Mouse (Mus musculus): ENCODE results near the gene Olfr657.

Olfr657 gene

DNA sequence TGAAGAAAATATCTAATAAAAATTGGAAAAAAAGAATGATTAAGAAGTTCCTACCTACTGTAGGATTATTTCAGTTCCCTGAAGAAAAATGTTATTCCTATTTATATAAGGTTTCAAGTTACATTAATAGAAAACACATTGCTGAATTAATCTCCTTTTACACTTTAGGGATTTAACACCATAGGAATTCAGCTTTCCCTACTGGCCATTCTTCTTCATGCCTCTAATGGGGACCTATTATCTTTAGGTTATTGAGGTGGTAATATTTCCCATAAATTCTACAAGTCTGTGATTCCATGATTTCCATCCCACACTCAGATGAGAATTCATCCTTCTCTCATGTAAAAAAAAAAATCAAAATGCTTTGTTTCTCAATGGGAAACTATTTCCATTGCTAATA is at the start of gene Olfr657:
Olfr657 (plus strand) TSS at position 301 of the 400 bp plus-strand sequence.
- DNase-seq (ENCODE audit: low read depth, low spot score), result no peak

DNA sequence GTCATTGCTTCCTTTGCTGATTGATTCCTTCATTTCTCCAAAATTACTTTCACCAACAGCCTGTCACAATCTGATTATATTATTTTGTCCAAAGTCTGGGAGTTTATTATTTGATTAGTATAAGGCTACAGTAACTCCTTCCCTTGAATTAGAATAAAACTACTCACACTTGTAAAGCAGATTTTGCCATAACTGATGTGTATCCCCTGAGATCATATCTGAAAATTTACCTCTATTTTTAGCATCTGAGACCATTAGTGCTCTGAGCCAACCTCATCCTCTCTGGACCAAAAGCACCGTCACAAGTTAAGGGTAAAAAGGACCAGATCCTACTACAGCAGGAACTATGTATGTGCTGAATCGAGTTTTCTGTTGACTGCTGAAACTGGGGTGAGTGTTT is 47.6 kb upstream of the Olfr657 start, which contains the start of gene Olfr653:
Olfr653 (plus strand) TSS at position 301 of the 400 bp plus-strand sequence.
- DNase-seq (ENCODE audit: low read depth, low spot score), result no peak

DNA sequence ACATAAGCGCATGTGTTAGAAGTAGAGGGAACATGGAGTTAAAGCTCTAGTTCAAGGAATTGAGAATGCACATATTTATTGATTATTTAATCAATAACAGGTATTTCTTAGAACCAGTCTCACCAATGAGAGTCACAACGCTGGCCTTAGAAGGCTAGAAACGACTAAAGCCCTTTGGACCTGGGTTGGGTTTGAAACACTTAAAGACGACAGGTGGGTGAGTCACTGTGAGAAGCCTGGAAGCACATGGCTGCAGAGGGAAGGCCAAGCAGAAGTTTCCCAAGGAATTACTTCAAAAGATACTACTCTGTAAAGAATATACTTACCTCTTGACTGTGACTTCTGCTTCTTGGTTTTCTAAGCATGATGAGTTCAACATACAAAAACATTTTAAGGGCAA is 43.7 kb upstream of the Olfr657 start:
- DNase-seq (ENCODE audit: low read depth, low spot score), result no peak

DNA sequence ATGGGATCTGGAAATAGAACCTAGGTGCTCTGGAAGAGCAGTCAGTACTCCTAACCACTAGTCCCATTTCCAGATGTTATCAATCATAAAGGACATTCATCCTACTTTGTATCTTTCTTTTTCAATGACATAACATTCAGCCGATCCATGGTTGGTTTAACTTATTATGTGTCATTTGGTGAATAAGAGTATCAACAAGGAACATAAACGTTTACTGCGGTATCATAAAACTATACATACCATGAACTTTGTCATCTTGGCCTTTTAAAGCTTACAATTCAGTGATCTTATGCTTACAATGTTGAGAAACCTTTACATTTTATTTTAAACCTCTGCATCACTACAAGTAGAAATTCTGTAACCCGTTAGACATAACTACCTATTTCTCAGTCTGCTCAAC is 43.2 kb upstream of the Olfr657 start:
- no peak for DNase-seq (ENCODE audit: low read depth, low spot score)

DNA sequence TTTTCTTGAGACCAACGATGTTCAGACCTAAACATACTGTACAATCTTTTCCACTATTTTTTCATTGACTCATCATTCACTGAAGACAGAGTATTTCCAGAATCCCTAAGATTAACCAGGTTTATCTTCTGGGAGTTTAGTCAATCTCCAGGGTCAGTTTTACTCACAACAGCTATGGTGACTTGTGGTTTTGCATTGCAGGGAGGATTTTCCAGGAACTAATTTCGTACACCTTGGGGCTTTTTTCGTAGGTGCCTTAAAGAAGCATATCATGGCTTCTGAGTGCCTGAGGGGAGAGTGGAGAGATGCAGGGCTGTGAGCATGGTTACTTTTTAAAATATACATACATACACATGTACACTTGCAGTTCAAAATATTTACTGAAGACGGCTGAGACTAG is 37.9 kb upstream of the Olfr657 start, which contains the start of gene Olfr654:
Olfr654 (plus strand) TSS at position 301 of the 400 bp plus-strand sequence.
- no peak for DNase-seq (ENCODE audit: low read depth, low spot score)

DNA sequence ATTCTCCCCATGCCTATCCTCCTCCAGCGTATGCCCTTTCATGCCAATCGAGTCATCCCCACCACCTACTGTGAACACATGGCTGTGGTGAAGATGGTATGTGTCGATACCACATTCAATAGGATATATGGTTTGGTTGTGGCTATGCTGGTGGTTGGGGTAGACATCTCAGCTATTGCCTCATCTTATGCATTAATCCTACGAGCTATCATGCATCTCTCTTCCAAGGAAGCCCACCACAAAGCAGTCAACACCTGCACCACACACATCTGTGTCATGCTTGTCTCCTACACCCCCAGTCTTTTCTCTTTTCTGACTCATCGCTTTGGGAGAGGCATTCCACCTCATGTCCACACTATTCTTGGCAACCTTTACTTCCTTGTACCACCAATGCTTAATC is 36.3 kb upstream of the Olfr657 start:
- no peak for DNase-seq (ENCODE audit: low read depth, low spot score)

DNA sequence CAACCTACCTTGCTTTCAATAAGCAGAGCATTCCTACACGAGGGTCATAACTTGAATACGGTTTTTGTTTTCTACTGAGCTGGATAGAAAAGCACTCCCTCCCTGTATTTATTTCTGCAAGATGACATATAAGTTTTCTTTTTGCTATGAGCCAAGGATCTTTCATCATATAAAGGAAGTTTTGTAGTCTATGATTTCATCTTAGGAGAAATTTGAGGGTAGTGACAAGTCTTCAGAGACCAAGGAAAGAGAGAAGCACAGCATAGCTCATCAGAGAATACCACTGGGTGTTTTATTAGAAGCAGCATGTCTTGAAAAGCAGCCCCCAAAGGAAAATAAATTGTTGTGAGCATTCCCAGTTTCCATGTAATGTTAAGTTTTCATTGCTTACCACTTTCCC is 22.9 kb upstream of the Olfr657 start, which contains the start of gene Olfr655:
Olfr655 (minus strand) TSS at position 101 of the 400 bp plus-strand sequence.
- DNase-seq (ENCODE audit: low read depth, low spot score), result no peak

DNA sequence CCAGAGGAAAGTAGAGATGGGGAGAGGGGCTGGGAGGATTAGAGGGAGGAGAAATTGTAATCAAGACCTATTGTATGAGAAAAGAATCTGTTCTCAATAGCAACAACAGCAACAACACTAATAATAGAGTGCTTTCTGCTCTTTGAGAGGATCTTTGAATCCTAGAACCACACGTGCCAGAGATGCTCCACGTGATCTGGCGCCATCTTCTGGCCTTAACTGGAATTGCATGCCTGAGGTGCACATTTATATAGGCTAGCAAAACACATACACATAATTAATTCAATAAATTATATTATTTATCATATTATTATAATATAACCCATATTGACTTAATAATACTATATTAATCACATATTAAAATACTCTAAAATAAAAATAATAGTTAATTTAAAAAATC is 21.4 kb upstream of the Olfr657 start:
- DNase-seq (ENCODE audit: low read depth, low spot score), result no peak

DNA sequence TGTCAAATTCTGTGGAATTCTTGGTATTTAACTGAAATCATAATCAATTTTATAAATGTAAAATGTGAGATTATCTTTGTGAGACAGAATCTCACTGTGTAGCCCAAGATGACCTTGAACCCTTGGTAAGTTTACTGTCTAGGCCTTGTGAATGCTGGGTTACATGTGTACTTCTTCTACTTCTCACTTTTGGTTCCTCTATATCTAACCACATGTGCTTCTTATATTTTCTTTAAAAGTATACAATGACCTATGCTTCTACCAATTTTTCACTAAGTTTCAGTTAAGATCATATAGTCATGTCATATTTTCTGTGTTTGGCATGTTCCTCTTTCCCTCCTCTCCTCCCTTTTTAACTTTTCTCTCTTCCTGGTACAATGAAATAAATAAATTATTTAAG is 19.9 kb upstream of the Olfr657 start:
- no peak for DNase-seq (ENCODE audit: low read depth, low spot score)

DNA sequence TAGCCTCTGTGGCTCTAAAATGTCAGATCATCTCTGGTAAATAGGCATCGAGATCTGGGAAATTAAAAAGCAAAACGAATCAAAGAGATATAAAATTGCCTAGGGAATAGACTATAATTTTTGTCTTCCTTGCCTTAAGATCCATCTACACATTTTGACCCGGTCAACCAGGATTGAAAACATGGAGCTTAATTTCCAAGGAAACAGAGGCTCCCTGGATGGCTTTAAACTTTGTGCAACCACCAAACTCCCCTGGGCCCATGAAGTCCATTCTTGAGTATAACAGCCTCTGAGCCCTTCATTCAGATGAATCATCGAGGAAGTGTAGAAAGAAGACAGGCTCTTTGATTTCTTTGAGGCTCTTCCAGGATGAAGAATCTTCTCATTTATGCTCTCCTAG is 10.9 kb upstream of the Olfr657 start, which contains the start of gene Olfr656:
Olfr656 (plus strand) TSS at position 301 of the 400 bp plus-strand sequence.
- DNase-seq (ENCODE audit: low read depth, low spot score), result no peak

DNA sequence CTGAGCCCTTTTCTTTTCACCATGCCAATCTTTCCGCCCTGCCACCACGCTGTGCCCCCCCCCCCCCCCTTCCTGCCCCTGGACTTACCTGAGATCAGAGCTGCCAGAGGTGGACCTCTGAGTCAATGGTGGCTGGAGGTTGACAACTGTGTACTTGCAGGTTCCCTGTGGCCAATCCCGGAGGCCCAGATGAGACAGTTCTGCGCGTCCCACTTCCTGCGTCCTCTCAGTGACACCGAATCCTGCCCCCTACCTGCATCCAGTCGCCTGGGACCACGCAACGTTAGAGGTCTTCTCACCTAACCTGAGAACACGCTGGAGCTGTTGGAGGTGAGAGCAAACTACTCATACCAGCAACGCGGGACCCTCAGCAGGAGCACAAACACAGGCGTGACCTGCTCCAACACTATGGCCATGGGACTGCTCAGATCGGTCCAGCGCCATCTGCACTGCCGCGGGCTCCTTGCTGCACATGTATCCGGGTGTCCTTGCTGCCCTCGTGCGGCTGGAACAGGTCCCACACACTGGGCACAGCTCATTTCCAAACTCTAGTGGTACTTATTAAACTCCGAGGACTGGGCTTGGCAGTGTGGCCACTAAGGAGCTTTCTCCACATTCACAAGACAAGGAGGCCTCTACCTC is 22.4 kb downstream of the Olfr657 start, which contains the start of gene Olfr658:
Olfr658 (minus strand) TSS at position 465 of the 642 bp plus-strand sequence.
- peak; percentile 21 for DNase-seq (ENCODE audit: low read depth, low spot score)

DNA sequence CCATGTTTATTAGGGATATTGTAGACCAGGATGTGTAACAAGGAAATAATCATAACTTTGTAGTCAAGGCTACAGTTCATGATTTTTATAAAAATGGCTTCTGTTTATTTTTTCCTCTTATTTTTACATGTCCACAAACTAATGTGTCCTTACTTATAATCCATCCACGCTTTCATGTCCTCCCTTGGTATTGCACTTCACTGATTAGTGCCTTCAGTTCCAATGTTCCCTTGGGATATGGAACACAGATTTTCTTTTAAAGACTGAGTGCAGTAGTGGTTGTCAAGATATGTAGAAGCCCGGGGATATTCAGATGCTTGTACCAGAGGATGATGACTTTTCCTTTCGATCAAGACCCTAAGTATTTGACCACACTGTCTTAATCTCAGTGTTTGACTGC is 41.9 kb downstream of the Olfr657 start, which contains the start of gene Olfr659:
Olfr659 (plus strand) TSS at position 301 of the 400 bp plus-strand sequence.
- DNase-seq (ENCODE audit: low read depth, low spot score), result no peak

DNA sequence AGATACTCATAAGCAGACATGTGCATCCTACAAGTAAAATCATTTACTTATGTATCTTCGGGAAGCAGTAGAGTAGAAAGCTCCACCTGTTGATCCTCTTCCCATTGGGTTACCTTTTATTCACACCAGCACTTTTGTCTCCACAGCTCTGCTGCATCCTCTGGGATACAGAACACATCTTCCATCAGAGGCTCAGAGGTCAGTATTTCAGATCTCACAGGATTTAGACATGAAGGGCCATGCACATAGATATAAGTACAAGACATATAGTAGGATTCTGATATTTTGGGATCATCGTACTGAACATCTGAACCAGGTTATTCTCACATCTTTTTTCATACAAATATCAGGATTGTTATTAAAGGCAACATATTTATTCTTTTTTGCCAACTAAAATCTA is 61.6 kb downstream of the Olfr657 start, which contains the start of gene Olfr661:
Olfr661 (plus strand) TSS at position 301 of the 400 bp plus-strand sequence.
- DNase-seq (ENCODE audit: low read depth, low spot score), result no peak
